Mouse (Mus musculus) layer of hippocampus, adult 11-12 months (tissue): ENCODE results near the gene Pak6.
"Not testable (repeated sequence)": the region's sequence is repeated elsewhere in the genome, so short reads cannot be mapped to it uniquely, and the experiment has no call there.

Experiments used
- DNase-seq: peaks from one replicate; pipeline ENCODE4 v3.0.0; 2022; ENCODE audit warnings: low spot score

The Pak6 gene

GRCm38 (mm10) chr2:118662902-118663803 lies at the start of gene Pak6:
Gene Pak6, plus strand, starts transcription at chr2:118663303.
- DNase-seq, result peak; percentile 63

DNA sequence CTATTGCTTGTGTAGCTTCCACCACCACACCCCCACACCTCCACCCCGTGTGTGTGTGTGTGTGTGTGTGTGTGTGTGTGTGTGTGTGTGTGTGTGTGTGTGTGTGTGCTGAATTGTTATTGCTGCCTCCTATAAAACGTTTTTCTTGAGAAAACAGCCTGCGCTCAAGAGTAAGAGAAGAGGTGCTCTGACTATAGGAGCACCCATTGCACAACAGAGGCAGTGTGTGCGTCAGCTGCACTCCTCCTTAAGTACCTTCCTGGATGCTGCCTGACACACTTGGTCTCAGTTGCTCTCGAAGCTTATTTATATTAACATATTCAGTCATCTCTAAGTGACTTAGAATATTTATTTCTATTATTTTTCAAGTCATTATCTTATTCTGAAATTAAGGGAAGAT lies 45.1 kb upstream of the Pak6 start:
- DNase-seq, result no peak

DNA sequence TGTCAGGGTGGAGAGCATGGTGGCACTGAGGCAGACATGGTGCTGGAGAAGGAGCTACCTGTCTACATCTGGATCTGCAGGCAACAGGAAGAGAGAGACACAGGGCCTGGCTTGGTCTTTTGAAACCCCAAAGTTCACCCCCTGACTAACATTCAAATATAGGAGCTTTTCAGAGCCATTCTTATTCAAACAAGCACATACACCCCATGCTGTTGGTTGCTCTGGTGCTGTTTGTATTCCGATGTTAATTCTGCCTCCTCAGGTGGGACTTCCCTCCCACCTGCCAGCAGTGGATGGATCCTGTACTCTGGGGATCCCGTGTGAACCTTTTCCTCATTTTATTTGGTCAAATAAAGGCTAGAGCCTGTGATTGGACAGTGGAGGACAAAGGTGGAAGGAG lies 43.0 kb upstream of the Pak6 start:
- no peak for DNase-seq

GRCm38 (mm10) chr2:118620608-118621007 lies 42.5 kb upstream of the Pak6 start:
- DNase-seq, result no peak

- peak; percentile 21 for DNase-seq
Measured at GRCm38 (mm10) chr2:118629276-118629675, 33.8 kb upstream of the Pak6 start.

DNA sequence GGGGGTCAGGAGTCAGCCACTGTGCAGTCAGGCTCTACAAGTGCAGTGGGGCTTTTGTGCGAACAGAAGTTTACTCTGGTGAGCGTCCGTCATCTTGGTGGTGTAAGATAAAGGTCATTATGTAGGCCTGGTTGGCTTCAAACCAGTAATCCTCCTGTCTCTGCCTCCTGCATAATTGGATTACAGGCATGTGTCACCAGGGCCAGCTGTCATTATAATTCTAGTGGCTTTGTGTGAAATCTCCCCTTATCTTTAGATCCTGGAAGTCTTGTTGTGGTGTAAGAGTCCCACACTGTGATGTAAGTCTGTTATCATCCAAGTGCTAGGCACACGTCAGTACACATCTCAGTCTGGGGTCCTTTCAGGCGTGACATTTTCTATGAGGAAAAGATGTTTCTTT lies 29.7 kb upstream of the Pak6 start:
- DNase-seq, result no peak

- DNase-seq, result no peak
Measured at GRCm38 (mm10) chr2:118637258-118637657, 25.8 kb upstream of the Pak6 start.

DNA sequence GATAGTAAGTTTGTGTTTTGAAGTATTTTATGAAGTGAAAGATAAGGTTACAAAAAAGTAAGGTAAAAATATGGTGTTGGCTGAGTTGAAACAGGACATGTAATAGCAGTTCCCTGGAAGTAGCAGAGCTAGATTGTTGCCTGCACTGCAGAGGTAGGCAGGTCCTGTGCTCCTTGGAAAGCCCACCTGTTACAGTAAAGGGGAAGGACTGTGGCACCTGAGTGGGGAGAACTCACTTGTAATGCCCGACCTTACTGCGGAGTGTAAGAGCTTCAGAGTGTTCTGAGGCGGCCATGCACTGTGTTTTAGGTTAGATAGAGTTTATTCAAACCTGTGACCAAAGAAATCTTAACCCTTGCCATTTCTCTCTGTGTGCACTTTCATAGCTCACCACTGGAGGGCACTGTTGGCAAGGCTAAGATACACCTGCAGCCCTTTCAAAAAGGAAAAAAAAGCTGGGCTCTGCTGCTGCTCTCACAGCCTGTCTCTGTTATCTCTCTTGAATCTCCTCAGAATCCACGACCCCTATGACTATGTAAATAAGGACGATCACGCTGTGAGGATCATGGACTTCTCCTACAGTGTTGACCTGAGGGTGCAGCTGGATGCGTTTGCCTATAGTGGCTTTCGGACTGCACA lies 25.1 kb upstream of the Pak6 start:
- DNase-seq, result peak; percentile 76

GRCm38 (mm10) chr2:118638686-118639085 lies 24.4 kb upstream of the Pak6 start:
- no peak for DNase-seq

DNA sequence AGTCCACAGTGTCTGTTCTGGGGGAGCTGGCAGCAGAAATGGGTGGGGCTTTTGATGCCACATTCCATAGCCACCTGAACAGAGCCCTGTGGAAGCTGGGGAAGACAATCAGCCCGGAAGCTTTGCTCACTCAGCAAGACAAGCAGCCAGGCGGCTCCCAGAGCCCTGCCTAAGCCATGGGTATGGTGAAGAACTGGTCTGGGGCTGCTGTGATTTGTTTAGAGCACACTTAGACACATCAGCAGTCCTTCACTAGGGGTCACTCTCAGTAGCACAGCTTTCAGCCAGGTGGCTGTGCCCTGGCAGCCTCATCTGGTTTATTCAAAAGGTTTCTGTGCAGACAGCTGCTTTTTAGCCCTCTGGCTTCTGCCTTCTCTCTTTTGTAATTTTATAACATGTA lies 22.0 kb upstream of the Pak6 start:
- no peak for DNase-seq

GRCm38 (mm10) chr2:118642431-118642830 lies 20.7 kb upstream of the Pak6 start:
- no peak for DNase-seq

- no peak for DNase-seq
Measured at GRCm38 (mm10) chr2:118642942-118643341, 20.2 kb upstream of the Pak6 start.

GRCm38 (mm10) chr2:118646665-118647064 lies 16.4 kb upstream of the Pak6 start:
- DNase-seq, result peak; percentile 51

- not testable (repeated sequence) for DNase-seq
Measured at GRCm38 (mm10) chr2:118650697-118651096, 12.4 kb upstream of the Pak6 start.

DNA sequence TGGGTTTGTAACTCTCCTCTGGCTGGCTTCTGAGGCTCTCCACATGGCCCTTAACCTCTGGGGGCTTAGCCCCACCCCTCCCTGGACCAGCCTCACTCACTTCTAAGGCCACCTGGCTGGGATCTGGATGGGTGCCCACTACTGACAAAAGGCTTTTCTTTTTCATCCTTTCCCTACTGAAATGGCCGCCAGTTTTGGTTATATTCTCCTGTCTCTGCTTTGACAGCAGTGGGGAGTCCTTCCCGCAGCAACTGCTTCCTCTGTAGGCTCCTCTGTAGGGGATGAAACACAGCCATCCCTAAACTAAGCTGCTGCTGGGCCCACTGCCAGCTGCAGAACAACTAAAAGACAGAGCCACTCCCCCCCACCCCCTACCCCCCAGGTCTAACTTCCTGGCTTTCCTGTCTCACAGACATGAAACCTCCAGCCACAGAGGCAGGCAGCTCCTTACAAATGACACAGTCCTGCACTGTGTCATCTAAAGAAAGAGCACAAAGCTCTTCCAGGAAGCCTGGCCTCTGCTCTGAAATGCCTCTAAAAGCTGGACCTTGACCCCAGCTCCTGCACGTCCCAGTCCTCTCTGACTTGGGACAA lies 6.3 kb upstream of the Pak6 start:
- DNase-seq, result no peak

DNA sequence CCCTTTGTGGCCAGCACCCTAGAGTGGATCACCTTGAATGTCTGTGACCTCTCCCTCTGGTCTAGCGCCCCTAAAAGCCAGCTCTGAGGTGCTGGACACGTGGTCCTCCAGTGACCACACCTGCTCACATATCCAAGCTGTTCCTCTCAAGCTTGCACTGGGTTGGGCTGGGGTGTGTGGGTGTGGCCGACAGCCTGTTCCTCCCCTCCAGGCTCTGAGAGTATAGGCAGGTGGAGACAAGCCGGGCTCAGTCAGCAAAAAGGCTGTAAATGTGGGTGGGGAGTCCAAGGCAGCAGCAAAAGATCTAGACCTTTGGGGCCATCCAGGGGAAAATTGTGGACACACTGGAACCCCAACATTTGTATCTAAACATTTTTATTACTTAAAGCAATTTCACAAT lies 4.6 kb upstream of the Pak6 start:
- DNase-seq, result no peak

GRCm38 (mm10) chr2:118659077-118659476 lies 4.0 kb upstream of the Pak6 start:
- no peak for DNase-seq

- no peak for DNase-seq
Measured at GRCm38 (mm10) chr2:118659493-118659892, 3.6 kb upstream of the Pak6 start.

- DNase-seq, result peak; percentile 47
Measured at GRCm38 (mm10) chr2:118659998-118660452, 3.1 kb upstream of the Pak6 start.

DNA sequence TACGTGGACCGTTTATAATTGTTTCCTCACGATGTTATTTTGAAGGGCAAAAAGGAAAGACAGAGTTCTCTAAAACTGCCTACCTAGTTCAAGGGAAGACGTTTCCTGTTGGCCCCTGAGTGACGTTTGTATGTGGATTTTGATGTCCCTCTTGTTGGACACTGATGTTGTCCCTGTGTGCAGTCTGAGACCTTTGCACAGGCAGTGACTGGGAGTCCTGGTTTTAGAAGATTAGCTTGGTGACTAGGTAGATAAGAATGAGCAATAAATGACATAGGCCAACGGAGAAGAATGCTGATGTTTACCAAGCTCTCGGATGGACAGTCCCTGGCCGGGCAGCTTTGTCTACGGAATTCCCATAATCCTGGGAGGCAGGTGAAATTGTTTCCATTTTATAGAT lies 1.2 kb upstream of the Pak6 start:
- no peak for DNase-seq

- no peak for DNase-seq
Measured at GRCm38 (mm10) chr2:118663804-118664766, 982 bp downstream of the Pak6 start.
